Comparison of ENCODE assay signal across 27 mouse cellular contexts in genomic region chr12:107560100-107560499, GRCm38 (mm10).
DNase-seq lines count a peak whose midpoint lies in the region; ATAC-seq lines count a peak whose summit lies in the region.
"Had no signal": no experiment of that assay in that cellular context is flagged by ENCODE, and none has a peak within 500 bp of the region (broad histone marks: within the 10 kb centered on the region; RNA-seq: fewer than 3 reads in every experiment).

No protein-coding gene starts in this region.

- no peak overlapping the region for H3K27ac ChIP-seq in kidney, embryonic 16.5 days (ENCODE audit: low read length)
- H3K27ac ChIP-seq: forebrain, embryonic 10.5 days; forebrain, embryonic 13.5 days; gastrocnemius, adult 2 months; heart, adult 2 months; heart, embryonic 10.5 days; heart, embryonic 13.5 days; hindbrain, embryonic 12.5 days; hindbrain, embryonic 15.5 days had no signal

- ATAC-seq in activated CD4-positive, CD25-positive, alpha-beta regulatory T cell, adult 4 months = peak; percentile 77
- no peak for ATAC-seq in kidney, embryonic 16.5 days (ENCODE audit: low FRiP score, low TSS enrichment)
- ATAC-seq: forebrain, embryonic 13.5 days; forebrain, postnatal 0 days; intestine, postnatal 0 days had no signal

- no peak overlapping the region for H3K4me3 ChIP-seq in kidney, embryonic 16.5 days (ENCODE audit: low read length)
- H3K4me3 ChIP-seq: forebrain, embryonic 10.5 days; forebrain, embryonic 13.5 days; gastrocnemius, adult 2 months; heart, adult 2 months; heart, embryonic 10.5 days; heart, embryonic 13.5 days; hindbrain, embryonic 12.5 days; hindbrain, embryonic 15.5 days had no signal

- H3K9me3 ChIP-seq in kidney, embryonic 16.5 days (ENCODE audit: low read length) = no peaks in the 10 kb centered on the region
- H3K9me3 ChIP-seq: forebrain, embryonic 10.5 days; forebrain, embryonic 13.5 days; heart, embryonic 10.5 days; heart, embryonic 13.5 days; hindbrain, embryonic 12.5 days; hindbrain, embryonic 15.5 days had no signal

- no peaks in the 10 kb centered on the region for H3K36me3 ChIP-seq in kidney, embryonic 16.5 days (ENCODE audit: insufficient read depth, low read length)
- H3K36me3 ChIP-seq: forebrain, embryonic 10.5 days; G1E; heart, embryonic 10.5 days; heart, embryonic 13.5 days; hindbrain, embryonic 12.5 days; hindbrain, embryonic 15.5 days had no signal

- no peaks in the 10 kb centered on the region for H3K4me1 ChIP-seq in kidney, embryonic 16.5 days (ENCODE audit: insufficient read depth, low read length)
- H3K4me1 ChIP-seq: forebrain, embryonic 10.5 days; forebrain, embryonic 13.5 days; heart, embryonic 10.5 days; heart, embryonic 13.5 days; hindbrain, embryonic 12.5 days; hindbrain, embryonic 15.5 days had no signal

- no peaks in the 10 kb centered on the region for H3K27me3 ChIP-seq in kidney, embryonic 16.5 days (ENCODE audit: insufficient read depth, low read length)
- H3K27me3 ChIP-seq: forebrain, embryonic 13.5 days; heart, embryonic 13.5 days; hindbrain, embryonic 12.5 days; hindbrain, embryonic 15.5 days had no signal

- H3K4me2 ChIP-seq in kidney, embryonic 16.5 days (replicated peaks; ENCODE audit: low read depth, low read length) = no peak overlapping the region
- H3K4me2 ChIP-seq: forebrain, embryonic 13.5 days; heart, embryonic 13.5 days; hindbrain, embryonic 12.5 days; hindbrain, embryonic 15.5 days had no signal

- intact Hi-C loops in heart, postnatal 36 days (cut with DNase I) = loop anchor here (10.0 kb wide), 1 partner anchor 495 kb away; no protein-coding TSS in a partner anchor

- peak; percentile 19 for DNase-seq in heart, adult 11 months
- no peak for DNase-seq in heart, postnatal 36 days
- DNase-seq in R1 (ENCODE audit: low read depth, low spot score) = peak; percentile 14
- DNase-seq in naive thymus-derived CD4-positive, alpha-beta T cell, adult 2 months (ENCODE audit: low read depth) = peak; percentile 65
- no peak for DNase-seq in kidney, postnatal 10 days
- DNase-seq in layer of hippocampus, postnatal 10 days (ENCODE audit: low spot score in 2 of 2) = no peak
- DNase-seq: adrenal gland, adult 8-10 months; adrenal gland, postnatal 25 days; cerebellum, adult 11-12 months; cerebellum, adult 8-10 months; cerebellum, postnatal 10 days; forebrain, postnatal 0 days; gastrocnemius, adult 2 months; gastrocnemius, postnatal 14 days; heart, adult 2 months; heart, postnatal 14 days; kidney, adult 2 months had no signal

- H3K9ac ChIP-seq in kidney, embryonic 16.5 days (replicated peaks; ENCODE audit: low read length) = no peak overlapping the region
- H3K9ac ChIP-seq: forebrain, embryonic 13.5 days; forebrain, postnatal 0 days; heart, embryonic 13.5 days; hindbrain, embryonic 12.5 days; hindbrain, embryonic 15.5 days had no signal

Comparison
In these comparisons a context has a peak if more than half of its experiments do, and no peak if none do; other contexts are left out.
1. DNase-seq: peak in heart, adult 11 months (single experiment), R1 (single experiment) and naive thymus-derived CD4-positive, alpha-beta T cell, adult 2 months (single experiment); none in heart, postnatal 36 days (0 of 2), kidney, postnatal 10 days (single experiment) and layer of hippocampus, postnatal 10 days (0 of 2).